Mouse (Mus musculus): ENCODE results near the gene Eml1.

Eml1 gene

DNA sequence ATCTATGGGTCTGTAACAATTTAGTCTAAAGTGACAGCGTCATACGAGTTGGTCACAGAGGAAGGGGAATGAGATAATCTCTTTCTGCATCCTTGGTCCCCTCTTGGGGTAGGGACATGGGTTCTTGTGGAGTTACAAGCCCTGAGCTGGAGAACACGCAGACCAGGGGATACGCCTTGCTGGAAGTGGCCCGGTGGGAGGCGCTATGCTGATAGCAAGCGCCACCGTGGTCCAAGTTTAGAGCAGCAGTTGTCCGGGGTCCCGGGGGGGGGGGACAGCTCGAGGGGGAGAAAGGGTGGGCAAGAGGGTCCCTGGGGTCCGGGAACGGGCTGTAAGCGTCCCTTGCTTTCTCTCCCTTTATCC is 51.7 kb downstream of the Eml1 start:
- peak in 1 of 2 experiments; percentile 45 for DNase-seq (ENCODE audit: low spot score in 2 of 2)

DNA sequence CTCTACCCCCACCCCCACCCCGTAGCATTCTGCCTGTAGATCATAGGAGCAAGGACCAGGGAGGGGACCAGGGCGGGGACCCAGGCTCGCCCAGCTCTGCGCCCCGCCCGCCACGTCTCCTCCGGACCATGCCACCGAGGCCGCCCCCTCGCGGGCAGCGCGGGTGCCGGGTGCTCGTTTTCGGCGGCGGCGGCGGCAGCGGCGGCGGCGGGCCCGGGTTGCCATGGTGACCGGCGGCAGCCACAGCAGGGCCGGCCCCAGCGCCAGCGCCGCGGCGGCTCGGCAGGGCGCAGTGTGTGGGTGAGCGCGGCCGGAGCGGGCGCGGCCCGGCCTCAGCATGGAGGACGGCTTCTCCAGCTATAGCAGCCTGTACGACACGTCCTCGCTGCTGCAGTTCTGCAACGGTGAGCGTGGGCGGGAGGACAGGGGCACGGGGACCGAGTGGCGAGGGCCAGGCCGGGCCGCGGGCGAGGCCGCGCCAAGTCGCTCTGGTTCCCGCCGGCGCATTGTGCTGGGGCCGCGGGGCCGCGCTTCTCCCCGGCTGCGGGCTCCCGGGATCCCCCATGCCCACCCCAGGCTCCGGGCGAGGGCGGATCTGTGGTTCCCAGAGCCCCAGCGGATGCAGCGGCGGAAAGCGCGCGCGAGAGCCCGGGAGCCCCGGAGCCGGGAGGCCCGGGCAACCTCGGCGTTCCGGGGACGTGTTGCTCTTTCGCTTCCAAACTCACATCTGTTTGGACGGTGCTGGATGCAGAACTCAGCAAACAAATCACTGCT is 52.3 kb downstream of the Eml1 start:
- peak; percentile 86 to 87 for DNase-seq (ENCODE audit: low spot score in 2 of 2)

DNA sequence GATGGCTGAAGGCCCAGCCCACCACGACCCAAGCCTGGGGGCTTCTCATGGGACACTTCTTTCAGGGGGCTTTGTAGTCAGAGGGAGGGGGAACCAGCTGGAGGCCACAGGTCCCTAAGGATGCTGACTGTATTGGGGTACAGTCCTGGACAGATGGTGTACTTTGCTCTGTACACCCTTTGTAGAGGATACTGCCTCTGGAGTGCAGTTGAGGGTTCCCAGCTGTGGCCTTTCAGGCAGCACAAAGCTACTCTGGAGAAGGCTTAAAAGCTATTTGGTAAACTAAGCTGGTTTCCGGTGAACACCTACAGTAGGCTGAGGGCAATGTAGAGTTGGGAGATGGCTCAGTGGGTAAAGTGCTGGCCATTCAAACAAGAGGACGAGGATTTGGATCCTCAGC is 60.2 kb downstream of the Eml1 start:
- no peak for DNase-seq (ENCODE audit: low spot score in 2 of 2)

DNA sequence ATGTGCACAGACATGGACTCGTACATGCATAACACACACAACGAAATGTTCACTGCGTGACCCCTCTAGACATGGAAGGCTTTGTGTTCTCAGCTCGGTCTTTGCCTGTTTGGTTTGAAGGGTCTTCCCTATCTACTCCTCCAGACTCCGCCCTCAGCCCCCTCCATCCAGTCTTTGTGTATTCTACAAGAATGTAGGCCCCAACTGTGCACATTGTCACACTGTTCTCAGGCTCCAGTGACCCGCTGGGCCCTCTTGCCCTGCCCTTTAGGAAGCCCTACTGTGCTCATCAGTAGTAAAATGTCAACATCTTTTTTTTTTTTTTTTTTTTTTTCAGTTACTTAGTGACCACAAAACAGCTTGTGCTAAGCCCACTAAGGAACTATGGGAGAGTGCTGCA is 61.0 kb downstream of the Eml1 start:
- no peak for DNase-seq (ENCODE audit: low spot score in 2 of 2)

DNA sequence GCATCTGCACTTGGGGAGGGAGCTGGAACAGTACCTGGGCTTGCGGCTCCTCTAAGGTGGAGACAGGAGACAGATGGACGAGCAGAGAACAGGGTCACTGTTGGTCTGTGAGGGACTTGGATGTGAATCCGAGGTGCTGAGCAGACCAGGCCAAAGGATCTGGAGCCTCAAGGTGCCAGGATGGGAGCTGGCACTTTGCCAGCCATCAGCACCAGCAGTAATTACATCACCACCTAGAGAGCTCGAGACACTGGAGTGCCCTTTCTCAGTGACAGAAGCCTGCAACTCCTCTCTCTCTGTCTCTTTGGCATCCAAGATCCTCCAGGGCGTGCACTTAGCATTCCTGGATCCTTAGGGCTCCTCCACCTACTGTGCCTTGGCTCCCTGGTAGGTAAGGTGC is 61.8 kb downstream of the Eml1 start:
- DNase-seq (ENCODE audit: low spot score in 2 of 2), result no peak

GRCm38 (mm10) chr12:108433030-108433429 is 62.3 kb downstream of the Eml1 start:
- DNase-seq (ENCODE audit: low spot score in 2 of 2), result peak; percentile 26 to 58

DNA sequence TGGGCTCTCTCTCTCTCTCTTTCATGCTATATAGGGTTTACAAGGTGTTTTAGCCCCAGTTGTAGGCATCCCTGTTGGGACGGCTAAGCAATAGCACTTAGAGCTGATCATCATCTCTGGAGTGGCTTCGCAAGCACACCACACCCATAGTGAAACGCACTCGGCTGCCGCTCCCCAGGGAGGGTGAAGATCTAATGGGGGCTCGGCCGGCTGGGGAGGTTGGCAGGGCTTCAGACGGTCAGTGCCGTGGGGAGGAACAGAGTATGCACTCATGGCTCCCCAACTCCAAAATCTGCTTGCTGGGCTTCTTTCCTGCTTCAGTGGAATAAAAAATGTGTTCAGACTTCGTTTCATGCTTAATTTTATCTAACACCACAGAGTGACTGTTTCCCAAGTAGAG is 62.7 kb downstream of the Eml1 start:
- DNase-seq (ENCODE audit: low spot score in 2 of 2), result no peak

GRCm38 (mm10) chr12:108435444-108436015 is 64.8 kb downstream of the Eml1 start:
- DNase-seq (ENCODE audit: low spot score in 2 of 2), result no peak

GRCm38 (mm10) chr12:108436029-108436923 is 65.5 kb downstream of the Eml1 start:
- peak; percentile 69 to 79 for DNase-seq (ENCODE audit: low spot score in 2 of 2)

DNA sequence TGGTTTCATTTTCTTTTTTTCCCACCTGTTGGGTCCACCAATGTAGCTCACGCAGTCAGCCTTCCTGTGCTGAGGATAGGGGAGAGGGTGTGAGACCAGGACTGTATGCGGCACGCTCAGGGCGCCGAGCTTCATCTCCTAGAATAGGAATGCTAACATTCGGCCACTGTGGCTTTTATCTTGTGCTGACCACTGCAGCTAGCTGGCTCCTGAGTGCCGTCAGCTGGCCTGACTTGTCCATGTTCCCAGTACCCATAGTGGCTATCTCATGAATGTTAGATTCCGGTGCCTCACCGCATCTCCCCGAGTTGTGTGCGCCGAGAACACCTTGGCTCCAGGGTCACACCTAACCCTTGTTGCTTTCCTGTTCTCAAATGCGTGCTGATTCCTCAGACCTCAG is 66.7 kb downstream of the Eml1 start:
- no peak for DNase-seq (ENCODE audit: low spot score in 2 of 2)

DNA sequence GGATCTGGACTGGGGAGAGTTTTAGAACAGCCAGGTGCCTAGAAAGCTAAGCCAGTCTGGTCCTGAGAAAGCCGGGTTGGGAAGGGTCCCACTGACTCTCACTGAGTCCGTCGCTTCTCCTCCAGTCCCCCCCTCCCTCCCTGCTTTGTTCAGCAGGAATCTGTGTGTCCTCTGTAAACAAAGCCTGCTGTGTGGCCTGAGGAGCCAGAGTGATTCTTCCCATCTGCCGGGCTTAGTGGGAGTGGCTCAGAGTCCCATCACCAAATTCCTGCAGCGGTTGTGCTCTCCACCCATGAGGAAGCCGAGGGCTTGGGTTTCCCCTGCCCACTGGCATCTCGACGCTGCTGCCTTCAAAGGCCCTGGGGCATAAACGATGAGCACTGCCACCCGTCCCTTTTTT is 72.5 kb downstream of the Eml1 start:
- no peak for DNase-seq (ENCODE audit: low spot score in 2 of 2)

DNA sequence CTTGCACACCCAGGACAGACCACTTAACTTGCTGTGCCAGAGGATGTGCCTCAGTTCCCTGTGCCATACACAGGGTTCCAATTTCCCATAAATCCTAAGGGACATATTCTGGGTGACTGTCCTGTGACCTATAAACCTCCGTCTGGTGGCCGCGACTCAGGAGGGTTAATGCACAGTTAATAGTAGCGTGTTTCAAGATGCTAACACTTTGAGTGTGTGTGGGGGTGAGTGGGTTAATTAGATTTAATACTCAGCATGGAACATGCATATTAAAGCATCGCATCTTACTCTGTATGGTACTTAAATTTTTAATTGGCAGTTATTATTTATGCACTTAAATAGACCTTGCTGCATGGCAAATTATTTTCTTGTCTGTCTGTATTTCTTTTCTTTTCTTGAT is 73.0 kb downstream of the Eml1 start:
- DNase-seq (ENCODE audit: low spot score in 2 of 2), result no peak

DNA sequence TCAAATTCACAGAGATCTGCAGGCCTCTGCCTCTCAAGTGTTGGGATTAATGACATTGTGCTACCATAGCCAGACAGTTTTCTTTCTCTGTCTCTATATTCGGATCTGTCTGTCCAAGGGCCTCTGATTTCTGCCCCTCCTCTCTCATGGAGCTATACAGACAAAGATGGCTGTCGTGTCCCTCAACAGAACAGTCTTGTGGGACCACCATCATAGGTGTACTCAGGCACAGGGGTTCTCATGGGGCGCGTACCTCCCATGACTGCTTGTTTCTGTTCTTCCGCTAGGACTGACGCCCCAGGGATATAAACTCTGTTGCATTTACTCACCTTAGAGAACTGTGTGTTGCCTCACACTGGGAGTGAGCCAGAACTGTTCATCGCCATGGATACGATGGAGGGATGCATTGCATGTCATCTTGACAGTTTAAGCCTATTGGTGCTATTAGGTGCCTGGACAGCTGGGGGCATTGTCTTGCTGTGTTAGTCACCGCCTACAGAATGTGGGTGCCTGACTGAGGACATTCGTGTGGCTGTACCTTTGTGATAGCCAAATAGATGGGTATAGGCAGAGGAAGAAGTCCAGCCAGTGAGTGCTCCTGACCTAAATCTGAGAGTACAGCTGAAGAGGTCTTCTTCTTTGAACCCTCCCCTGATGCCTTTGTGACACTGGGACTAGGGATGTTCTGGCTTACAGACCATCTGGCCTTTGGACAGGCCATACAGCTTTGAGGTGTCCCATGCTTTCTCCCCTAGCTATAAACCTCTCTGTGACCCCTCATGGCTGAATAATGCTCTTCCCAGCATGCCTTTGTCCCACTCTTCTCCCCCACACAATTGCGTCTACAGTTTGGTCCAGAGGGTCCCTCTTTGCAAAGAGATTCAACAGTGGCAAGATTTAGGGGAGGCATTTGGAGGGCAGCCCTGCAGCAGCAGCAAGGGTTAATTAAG is 73.7 kb downstream of the Eml1 start:
- DNase-seq (ENCODE audit: low spot score in 2 of 2), result no peak

DNA sequence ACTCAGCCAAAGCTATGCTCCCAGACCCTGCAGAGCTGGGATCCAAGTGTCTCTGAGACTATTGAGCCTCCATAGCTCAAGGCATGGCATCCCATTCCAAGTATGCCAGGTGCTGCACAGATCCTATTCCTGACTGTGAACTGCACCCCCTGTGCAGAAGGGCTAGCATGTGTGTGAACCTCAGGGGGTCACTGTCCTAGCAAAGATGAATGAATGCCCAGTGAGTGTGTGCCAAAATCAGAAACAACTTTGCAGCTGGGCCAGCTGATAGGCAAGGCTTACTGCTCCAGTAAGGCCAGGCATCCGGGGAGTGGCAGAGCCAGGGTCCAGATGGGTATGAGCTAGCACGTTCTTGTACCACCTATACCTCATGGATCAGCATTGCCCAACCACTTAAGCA is 76.0 kb downstream of the Eml1 start:
- no peak for DNase-seq (ENCODE audit: low spot score in 2 of 2)

GRCm38 (mm10) chr12:108448396-108448795 is 77.6 kb downstream of the Eml1 start:
- no peak for DNase-seq (ENCODE audit: low spot score in 2 of 2)

DNA sequence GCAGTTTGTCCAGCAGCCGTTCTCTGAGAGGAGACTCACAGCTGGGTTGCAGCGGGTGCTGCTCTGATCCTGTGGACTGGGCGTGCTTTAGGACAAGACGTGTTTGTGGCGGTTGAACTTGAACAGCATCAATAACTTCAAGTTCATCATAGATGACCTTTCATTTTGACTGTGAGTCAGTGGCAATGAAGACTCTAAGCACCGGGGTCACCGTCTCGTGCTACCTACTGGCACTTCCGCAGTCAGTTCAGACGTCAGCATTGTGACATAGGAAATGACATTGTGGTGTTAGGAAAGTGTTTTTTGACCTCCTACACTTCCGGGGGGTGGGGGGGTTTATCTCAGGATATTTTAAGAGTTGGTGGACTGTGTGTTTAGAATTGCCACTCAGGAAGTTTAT is 79.2 kb downstream of the Eml1 start:
- DNase-seq (ENCODE audit: low spot score in 2 of 2), result no peak

- DNase-seq (ENCODE audit: low spot score in 2 of 2), result no peak
Measured at GRCm38 (mm10) chr12:108450546-108450945, 79.8 kb downstream of the Eml1 start.

- no peak for DNase-seq (ENCODE audit: low spot score in 2 of 2)
Measured at GRCm38 (mm10) chr12:108452151-108452874, 81.6 kb downstream of the Eml1 start.

DNA sequence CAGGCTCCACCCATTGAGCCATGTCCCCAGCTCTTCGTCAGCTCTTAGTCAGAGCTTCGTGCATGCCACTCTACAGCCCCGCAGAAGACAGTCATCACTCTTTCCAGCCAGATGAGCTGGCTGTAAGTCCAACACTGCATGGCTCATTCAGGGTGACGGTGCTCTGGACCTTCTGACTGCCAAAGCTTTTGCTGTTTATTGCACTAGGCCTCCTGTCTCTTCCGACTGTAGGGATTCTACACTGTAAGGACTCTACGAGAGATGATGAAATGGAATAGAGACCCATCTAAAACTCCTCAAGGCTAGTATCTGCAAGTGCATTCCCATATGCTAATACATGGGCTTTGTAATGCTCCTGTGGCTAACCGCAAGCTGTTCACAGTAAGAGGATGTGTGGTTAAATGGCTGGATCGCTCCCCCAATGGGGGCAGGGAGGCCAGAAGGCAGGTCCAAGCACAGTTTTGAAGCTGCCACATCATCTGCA is 82.8 kb downstream of the Eml1 start:
- no peak for DNase-seq (ENCODE audit: low spot score in 2 of 2)

DNA sequence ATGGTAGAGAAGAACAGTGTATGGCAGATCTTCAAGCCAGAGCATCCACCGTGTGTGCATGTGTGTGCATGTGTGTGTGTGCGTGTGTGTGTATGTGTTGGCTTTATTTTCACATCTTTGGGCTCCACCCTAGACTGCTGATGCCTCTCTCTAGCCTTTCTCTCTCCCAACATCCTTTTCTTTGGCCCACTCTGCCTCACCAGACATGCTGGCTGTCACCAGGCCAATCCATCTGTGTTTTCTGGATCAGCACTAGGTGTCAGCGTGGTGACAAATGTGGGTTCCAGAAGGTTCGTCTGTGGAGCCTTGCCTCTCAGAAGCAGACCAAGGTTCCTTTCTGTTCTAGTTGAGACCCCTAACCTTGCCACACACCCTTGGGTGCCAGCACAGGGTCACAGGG is 84.2 kb downstream of the Eml1 start:
- no peak for DNase-seq (ENCODE audit: low spot score in 2 of 2)

- no peak for DNase-seq (ENCODE audit: low spot score in 2 of 2)
Measured at GRCm38 (mm10) chr12:108472898-108473297, 102.1 kb downstream of the Eml1 start.

Measured in right cerebral cortex, postnatal 36 days (tissue).